Mouse (Mus musculus): ENCODE measurements around the gene Atf6.
A peak's percentile ranks its signal among the peaks of the same experiment; 100 is the strongest.

Gene Atf6

GRCm38 (mm10) chr1:170867691-170868105, at the start of gene Atf6:
Gene Atf6, minus strand, starts transcription at chr1:170867771.
- DNase-seq (ENCODE audit: low spot score in 2 of 2), result peak; percentile 94 to 95

GRCm38 (mm10) chr1:170915657-170916056, 48.1 kb upstream of the Atf6 start:
- no peak for DNase-seq (ENCODE audit: low spot score in 2 of 2)

GRCm38 (mm10) chr1:170912891-170913615, 45.5 kb upstream of the Atf6 start, which contains the start of gene Fcrlb:
Gene Fcrlb, minus strand, starts transcription at chr1:170912941.
- DNase-seq (ENCODE audit: low spot score in 2 of 2), result no peak

GRCm38 (mm10) chr1:170911907-170912660, 44.5 kb upstream of the Atf6 start:
- DNase-seq (ENCODE audit: low spot score in 2 of 2), result no peak

- DNase-seq (ENCODE audit: low spot score in 2 of 2), result no peak
Observed at GRCm38 (mm10) chr1:170908341-170908740, 40.8 kb upstream of the Atf6 start.

- DNase-seq (ENCODE audit: low spot score in 2 of 2), result no peak
Observed at GRCm38 (mm10) chr1:170907456-170908191, 40.1 kb upstream of the Atf6 start.

GRCm38 (mm10) chr1:170907111-170907455, 39.5 kb upstream of the Atf6 start:
- no peak for DNase-seq (ENCODE audit: low spot score in 2 of 2)

- DNase-seq (ENCODE audit: low spot score in 2 of 2), result no peak
Observed at GRCm38 (mm10) chr1:170903485-170903884, 35.9 kb upstream of the Atf6 start.

GRCm38 (mm10) chr1:170901536-170902238, 34.1 kb upstream of the Atf6 start:
- DNase-seq (ENCODE audit: low spot score in 2 of 2), result peak; percentile 55 to 80

GRCm38 (mm10) chr1:170900799-170901467, 33.4 kb upstream of the Atf6 start:
- DNase-seq (ENCODE audit: low spot score in 2 of 2), result peak in 1 of 2 experiments; percentile 54

GRCm38 (mm10) chr1:170898413-170899075, 31.0 kb upstream of the Atf6 start:
- DNase-seq (ENCODE audit: low spot score in 2 of 2), result peak in 1 of 2 experiments; percentile 54

- DNase-seq (ENCODE audit: low spot score in 2 of 2), result no peak
Observed at GRCm38 (mm10) chr1:170896651-170897281, 29.2 kb upstream of the Atf6 start.

GRCm38 (mm10) chr1:170894603-170895602, 27.3 kb upstream of the Atf6 start:
- no peak for DNase-seq (ENCODE audit: low spot score in 2 of 2)

- DNase-seq (ENCODE audit: low spot score in 2 of 2), result no peak
Observed at GRCm38 (mm10) chr1:170892279-170892678, 24.7 kb upstream of the Atf6 start.

GRCm38 (mm10) chr1:170891646-170892045, 24.1 kb upstream of the Atf6 start:
- DNase-seq (ENCODE audit: low spot score in 2 of 2), result no peak

- DNase-seq (ENCODE audit: low spot score in 2 of 2), result no peak
Observed at GRCm38 (mm10) chr1:170889310-170889709, 21.7 kb upstream of the Atf6 start.

GRCm38 (mm10) chr1:170886044-170886458, 18.5 kb upstream of the Atf6 start:
- DNase-seq (ENCODE audit: low spot score in 2 of 2), result no peak

- peak; percentile 84 to 87 for DNase-seq (ENCODE audit: low spot score in 2 of 2)
Observed at GRCm38 (mm10) chr1:170884978-170885561, 17.5 kb upstream of the Atf6 start, which contains the start of the genes Gm26620 and Dusp12. Gene Gm26620, plus strand, starts transcription at chr1:170885065. Gene Dusp12, minus strand, starts transcription at chr1:170885540.

Data from heart, adult 9 months (tissue).